Mouse (Mus musculus) liver, adult 2 months (tissue): Measurements from ENCODE around the gene Rab31.

Experiments
- CTCF ChIP-seq: fragments of 200-500 bp; IDR thresholded peaks from 2 replicates; pipeline ENCODE4 v1.5.1; 2011; ENCODE audit warnings: low read depth, low read length, control low read depth
- POLR2A ChIP-seq: fragments of 200-500 bp; IDR thresholded peaks from 2 replicates; pipeline ENCODE4 v1.6.1; 2011; ENCODE audit warnings: low read length, control low read depth; ENCODE audit not compliant: insufficient read depth; ENCODE audit errors: extremely low read depth

GRCm38 (mm10) chr17:65770982-65771915, 1.3 kb downstream of the Rab31 start:
- TF ChIP-seq POLR2A, result no peak
- TF ChIP-seq CTCF, result no peak
